Mouse (Mus musculus) embryo, embryonic 10 days (tissue): ENCODE measurements at regions not wholly inside any gene's neighbourhood (a gene's known extent, or its start where the extent isn't known, plus 50 kb on each side); places are given as distances from the start of the nearest gene placed in this dataset.
"Not testable (repeated sequence)": the region's sequence is repeated elsewhere in the genome, so short reads cannot be mapped to it uniquely, and the experiment has no call there.

Experiments
- DNase-seq: peaks from one replicate; pipeline ENCODE4 v3.0.0-alpha.2; 2015; ENCODE audit warnings: low spot score

- no peak for DNase-seq
Observed at GRCm38 (mm10) chr2:17896036-17896435, 100.7 kb downstream of the H2al2a start.

GRCm38 (mm10) chr2:17892661-17893060, 104.1 kb downstream of the H2al2a start:
- DNase-seq: not testable (repeated sequence)

- no peak for DNase-seq
Observed at GRCm38 (mm10) chr2:17887699-17888098, 109.1 kb downstream of the H2al2a start.

GRCm38 (mm10) chr2:17882389-17882788, 114.4 kb downstream of the H2al2a start:
- DNase-seq: no peak

DNA sequence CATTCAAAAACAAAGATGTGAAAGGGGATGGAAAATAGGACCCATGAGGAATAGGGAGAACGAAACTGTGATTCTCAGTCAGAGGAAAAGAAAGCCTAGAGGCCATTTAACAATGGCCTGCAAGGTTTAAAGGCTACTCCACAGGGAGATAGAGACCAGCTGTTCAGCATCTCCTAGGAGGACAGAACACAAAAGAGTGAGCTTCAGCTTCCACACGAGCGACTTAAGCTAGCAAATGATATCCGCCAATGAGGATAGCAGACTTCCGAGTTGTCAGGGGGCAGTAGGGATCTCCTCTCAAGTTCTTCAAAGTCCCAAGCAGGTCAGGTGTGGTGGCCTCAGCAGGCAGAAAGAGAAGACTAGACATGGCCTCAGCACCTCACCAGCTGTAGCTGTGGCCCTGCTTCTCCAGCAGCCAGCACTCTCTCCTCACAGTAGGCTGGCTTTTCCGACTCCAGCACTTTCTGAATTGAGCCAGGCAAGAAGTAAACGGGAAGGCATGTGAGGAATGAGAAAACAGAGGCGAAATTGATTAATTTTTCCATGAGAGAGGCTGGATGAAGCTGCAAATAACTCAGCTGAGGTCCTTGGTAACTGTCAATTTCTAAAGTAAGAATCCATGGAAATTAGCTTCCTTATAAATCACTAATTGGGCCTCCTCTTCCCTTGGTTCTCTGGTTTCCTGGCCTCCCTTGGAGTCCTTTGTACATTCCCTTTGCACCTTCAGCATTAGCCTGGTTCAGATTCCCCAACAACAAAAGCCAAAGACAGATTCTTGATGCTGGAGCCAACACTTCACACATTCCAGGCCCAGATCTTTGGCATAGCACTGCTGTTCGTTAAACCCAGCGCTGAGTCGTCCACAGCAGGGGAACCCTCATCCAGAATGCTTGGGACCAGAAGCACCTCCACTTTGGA, 115.7 kb downstream of the H2al2a start:
- no peak for DNase-seq

GRCm38 (mm10) chr2:17877901-17878300, 118.9 kb downstream of the H2al2a start:
- no peak for DNase-seq

DNA sequence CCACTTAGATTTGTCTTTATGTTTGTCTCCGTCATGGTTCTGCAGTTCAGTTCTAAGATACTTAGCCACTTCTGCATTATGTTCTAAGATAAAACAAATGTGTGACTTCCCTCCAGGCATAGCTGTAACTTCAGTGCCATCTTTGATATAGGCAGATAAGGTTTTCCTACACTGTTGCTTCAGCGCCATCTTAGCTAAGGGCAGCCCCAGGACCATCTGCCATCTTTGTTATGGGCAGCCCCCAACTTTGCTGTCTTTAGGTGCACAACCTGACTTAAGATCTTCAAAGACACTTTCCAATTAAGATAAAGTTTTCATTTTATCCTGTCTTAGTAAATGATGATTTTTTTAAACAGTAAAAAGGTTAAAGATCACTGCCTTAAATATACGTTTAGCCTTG, 119.8 kb downstream of the H2al2a start:
- DNase-seq: no peak

- DNase-seq: no peak
Observed at GRCm38 (mm10) chr2:17876155-17876554, 120.6 kb downstream of the H2al2a start.

DNA sequence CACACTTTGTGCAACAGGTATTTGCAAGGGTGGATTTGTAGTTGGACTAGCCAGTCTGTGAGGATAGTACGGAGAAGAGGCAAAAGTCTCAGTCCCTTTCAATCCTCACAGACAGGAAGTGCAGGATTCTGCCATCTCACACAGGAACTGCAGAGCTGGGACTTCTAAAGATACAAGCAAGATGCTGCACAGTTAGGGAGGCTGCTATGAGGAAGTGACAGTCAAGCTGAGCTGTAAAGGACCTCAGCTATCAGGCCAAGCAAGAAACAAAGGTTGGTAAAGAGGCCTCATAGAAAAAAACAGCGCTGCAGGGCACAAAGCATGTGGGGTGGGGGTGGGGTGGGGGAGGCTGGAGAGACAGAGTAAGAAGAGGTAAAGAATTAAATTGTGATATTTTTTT, 126.2 kb downstream of the H2al2a start:
- DNase-seq: peak; percentile 29

DNA sequence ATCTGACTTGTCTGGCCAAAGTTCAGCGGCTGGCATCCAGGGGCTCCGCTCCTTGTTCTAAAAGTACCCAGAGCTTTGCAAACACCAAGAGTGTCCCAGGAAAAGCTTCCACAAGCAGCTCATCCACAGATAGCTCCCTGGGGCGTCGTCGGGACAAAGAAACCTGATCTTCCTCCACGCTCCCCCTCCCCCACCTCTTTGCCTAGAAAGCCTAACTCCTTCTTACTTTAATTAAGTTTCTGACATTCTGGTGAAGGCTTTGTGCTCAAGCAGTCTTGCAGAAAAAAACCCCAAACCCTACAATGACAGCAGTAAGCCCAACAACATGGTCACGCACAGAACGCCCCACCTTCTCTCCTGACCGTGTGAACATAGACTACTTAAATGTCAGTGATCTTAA, 128.6 kb downstream of the H2al2a start:
- peak; percentile 56 for DNase-seq

- DNase-seq: no peak
Observed at GRCm38 (mm10) chr2:17867341-17867740, 129.4 kb downstream of the H2al2a start.

GRCm38 (mm10) chr2:17861765-17862495, 130.7 kb upstream of the Nebl start:
- DNase-seq: peak; percentile 67

- no peak for DNase-seq
Observed at GRCm38 (mm10) chr2:17860922-17861559, 129.8 kb upstream of the Nebl start.

DNA sequence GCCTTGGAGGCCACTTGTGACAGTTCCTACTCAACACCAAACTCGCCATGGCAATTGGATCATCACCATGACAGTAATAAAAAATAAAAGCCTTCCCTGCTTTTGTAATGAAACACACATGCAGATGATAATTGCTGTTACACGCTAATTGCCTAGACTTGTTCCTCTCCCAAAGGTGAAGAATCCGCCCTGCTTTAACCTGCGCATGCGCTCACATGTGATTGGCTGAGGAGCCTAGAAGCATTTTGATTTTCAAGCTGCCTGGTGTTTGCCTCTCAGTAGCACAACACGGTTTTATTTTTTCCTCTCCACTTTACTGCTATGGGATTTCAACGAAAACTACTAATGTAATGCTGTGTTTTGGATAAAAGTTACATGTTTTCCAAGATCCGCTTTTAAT, 128.0 kb upstream of the Nebl start:
- no peak for DNase-seq

- DNase-seq: no peak
Observed at GRCm38 (mm10) chr2:17858326-17858725, 127.1 kb upstream of the Nebl start.

- no peak for DNase-seq
Observed at GRCm38 (mm10) chr2:17855566-17856264, 124.5 kb upstream of the Nebl start.

DNA sequence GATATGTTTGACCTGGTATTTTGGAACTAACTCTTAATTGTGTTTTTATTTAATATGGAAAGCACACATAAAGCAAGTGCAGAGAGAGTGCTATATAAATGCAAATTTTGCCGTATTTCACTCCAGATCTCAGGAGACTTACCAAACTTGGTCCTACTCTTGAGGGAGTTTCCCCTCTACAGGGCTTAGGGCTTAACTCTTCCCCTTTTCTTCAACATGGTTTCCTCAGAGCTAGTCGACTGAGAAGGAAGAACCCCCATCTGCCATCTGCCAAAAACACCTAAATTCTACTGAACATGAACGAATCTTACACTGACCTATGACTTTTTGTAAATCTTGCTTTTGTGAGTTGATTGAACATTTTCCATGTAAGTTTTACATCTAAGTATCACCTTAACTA, 122.8 kb upstream of the Nebl start:
- DNase-seq: no peak

GRCm38 (mm10) chr2:17853500-17854011, 122.3 kb upstream of the Nebl start:
- no peak for DNase-seq

DNA sequence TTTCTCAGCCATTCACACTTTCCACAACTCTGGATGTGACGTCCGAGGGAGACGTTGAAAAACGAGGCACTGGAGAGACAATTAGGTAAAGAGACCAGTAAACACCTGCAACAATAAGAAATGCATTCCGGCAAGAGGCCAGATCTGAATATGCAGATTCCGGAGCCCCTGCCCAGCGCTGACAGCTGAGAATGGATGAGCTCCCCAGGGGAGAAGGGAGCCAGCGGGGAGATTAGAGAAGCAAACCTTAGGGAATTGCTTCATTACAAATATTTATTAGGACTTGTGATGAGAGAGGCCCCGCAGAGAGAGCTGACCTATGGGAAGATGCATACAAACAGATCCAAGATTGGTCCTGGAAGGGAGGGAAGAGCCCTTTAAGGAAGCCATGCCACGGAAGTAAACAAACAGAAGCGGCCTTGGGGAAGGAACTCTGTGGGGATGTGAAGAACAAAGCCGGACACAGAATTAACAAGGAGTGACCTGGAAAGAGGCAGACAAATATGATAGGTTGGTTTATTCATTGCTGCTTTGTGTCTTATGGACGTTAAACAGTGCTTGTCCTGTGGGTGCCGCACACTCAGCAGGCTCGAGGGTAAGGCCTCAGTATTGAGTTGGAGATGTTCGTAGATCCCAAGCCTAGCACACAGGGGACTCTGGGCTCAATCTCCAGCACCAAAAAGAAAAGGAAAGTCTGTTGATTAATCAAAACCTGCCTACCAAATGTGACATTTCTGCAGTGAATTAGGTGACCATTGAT, 121.7 kb upstream of the Nebl start:
- no peak for DNase-seq

- DNase-seq: no peak
Observed at GRCm38 (mm10) chr2:17850741-17851140, 119.5 kb upstream of the Nebl start.

DNA sequence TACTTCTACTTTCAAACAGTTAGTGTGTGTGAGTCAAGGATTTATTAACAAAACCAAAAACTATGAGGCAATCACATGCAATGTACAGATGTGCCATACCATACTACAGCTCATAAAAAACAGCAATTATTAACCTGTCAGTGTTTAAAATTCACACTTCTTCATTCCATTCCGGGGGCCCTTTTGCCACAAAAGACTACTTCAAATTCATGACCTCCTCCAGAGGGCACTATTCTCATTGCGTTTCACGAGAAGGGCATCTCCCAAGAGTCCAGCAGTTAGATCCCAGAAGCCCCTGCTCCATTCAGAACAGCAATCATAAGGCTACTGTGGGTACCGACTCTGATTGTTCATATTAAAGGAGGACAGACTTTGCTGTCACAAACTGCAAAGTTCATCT, 118.0 kb upstream of the Nebl start:
- DNase-seq: peak; percentile 61
